Mouse (Mus musculus) kidney, embryonic 16.5 days (tissue): ENCODE data around the gene Acod1. TPM values are rescaled to one million over a fixed set of nuclear protein-coding genes. Genes with fewer than 3 reads are reported as not detected.

Experiments used
- ATAC-seq: fragments of 200-750 bp; cut with Nextera tagmentation; 2 replicates; pipeline ENCODE4 v1.8.0; 2017; ENCODE audit warnings: moderate TSS enrichment; ENCODE audit not compliant: low FRiP score, low TSS enrichment
- H3K27ac ChIP-seq: fragments of 300-500 bp; sonication (generic); 2 replicates; pipeline ENCODE4 v1.5.1; 2014; ENCODE audit warnings: low read length
- H3K27me3 ChIP-seq: fragments of 300-500 bp; sonication (generic); 2 replicates; pipeline ENCODE4 v1.6.1; 2014; ENCODE audit warnings: low read length, control low read depth, mixed read lengths; ENCODE audit not compliant: insufficient read depth
- H3K36me3 ChIP-seq: fragments of 300-500 bp; sonication (generic); 2 replicates; pipeline ENCODE4 v1.6.1; 2014; ENCODE audit warnings: low read length, control low read depth, mixed read lengths; ENCODE audit not compliant: insufficient read depth
- H3K4me1 ChIP-seq: fragments of 300-500 bp; sonication (generic); 2 replicates; pipeline ENCODE4 v1.6.1; 2014; ENCODE audit warnings: low read length, control low read depth, mixed read lengths; ENCODE audit not compliant: insufficient read depth
- H3K4me2 ChIP-seq: fragments of 300-500 bp; sonication (generic); replicated peaks from 2 replicates; pipeline ENCODE4 v1.6.1; 2014; ENCODE audit warnings: low read depth, low read length
- H3K4me3 ChIP-seq: fragments of 300-500 bp; sonication (generic); 2 replicates; pipeline ENCODE4 v1.5.1; 2014; ENCODE audit warnings: mild to moderate bottlenecking, low read length
- H3K9ac ChIP-seq: fragments of 300-500 bp; sonication (generic); replicated peaks from 2 replicates; pipeline ENCODE4 v1.6.1; 2014; ENCODE audit warnings: low read length
- H3K9me3 ChIP-seq: fragments of 300-500 bp; sonication (generic); 2 replicates; pipeline ENCODE4 v1.6.1; 2016; ENCODE audit warnings: low read length, control low read depth
- WGBS: fragments of 180-500 bp; shearing (Covaris S2); extraction: QIAGEN DNeasy Blood & Tissue Kit; methylation state at CpG from one replicate; pipeline ENCODE4 v1.1.7; 2014; 5-methylcytosine and 5-hydroxymethylcytosine counted together
- polyA plus RNA-seq: library from polyadenylated mRNA; unstranded; fragments of >200 nt; fragmentation: Nextera tagmentation; extraction: Ambion mirVana; gene quantifications from 2 replicates; pipeline ENCODE4 v1.2.1, GENCODE M21; 2015

Gene Acod1
- polyA plus RNA-seq, 1 experiment from 2014 or later = not detected

- peaks cover 24% of the 10 kb centered on the region for H3K4me1 ChIP-seq
- peak within 1 kb of the TSS; percentile 73 for H3K4me2 ChIP-seq
- peak within 1 kb of the TSS; percentile 81 for H3K4me3 ChIP-seq
- H3K27me3 ChIP-seq = no peaks in the 10 kb centered on the region
- peaks cover 5% of the 10 kb centered on the region; the same call in 1 of the 2 replicates for H3K36me3 ChIP-seq
- H3K9ac ChIP-seq = peak within 1 kb of the TSS; percentile 100
- WGBS = under 1% methylated on average over 79 of the region's 88 CpGs
- no peaks in the 10 kb centered on the region for H3K9me3 ChIP-seq
- peak within 1 kb of the TSS; percentile 99 for H3K27ac ChIP-seq
- ATAC-seq = peak; percentile 95
Observed at GRCm38 (mm10) chr14:103099238-103099933, 52.6 kb downstream of the Acod1 start, which contains the start of gene Fbxl3. Gene Fbxl3 (minus strand): TSS chr14:103099566.

- H3K27me3 ChIP-seq = no peaks in the 10 kb centered on the region
- WGBS = 81% methylated on average over 13 of the region's 13 CpGs
- ATAC-seq = no peak
- peaks cover 24% of the 10 kb centered on the region for H3K4me1 ChIP-seq
- no peak overlapping the region for H3K9ac ChIP-seq
- H3K9me3 ChIP-seq = no peaks in the 10 kb centered on the region
- no peak overlapping the region for H3K4me3 ChIP-seq
- no peak overlapping the region for H3K27ac ChIP-seq
- H3K4me2 ChIP-seq = peak overlapping the region; percentile 73
- H3K36me3 ChIP-seq = peaks cover under 1% of the 10 kb centered on the region; the same call in 1 of the 2 replicates
Observed at GRCm38 (mm10) chr14:103100296-103100695, 53.5 kb downstream of the Acod1 start.

- H3K36me3 ChIP-seq = no peaks in the 10 kb centered on the region
- no peak overlapping the region for H3K4me2 ChIP-seq
- H3K4me3 ChIP-seq = no peak overlapping the region
- H3K27ac ChIP-seq = 0 out of 2 replicates have a peak overlapping the region, but pooled peaks have one; percentile 34
- no peak for ATAC-seq
- H3K4me1 ChIP-seq = peaks cover 22% of the 10 kb centered on the region
- no peaks in the 10 kb centered on the region for H3K27me3 ChIP-seq
- H3K9ac ChIP-seq = no peak overlapping the region
- 62% methylated on average over 3 of the region's 3 CpGs for WGBS
- no peaks in the 10 kb centered on the region for H3K9me3 ChIP-seq
Observed at GRCm38 (mm10) chr14:103101171-103101570, 54.4 kb downstream of the Acod1 start.

- WGBS = 50% methylated on average over 6 of the region's 6 CpGs
- ATAC-seq = peak; percentile 29; the same call in 1 of the 2 replicates
- Histone ChIP-seq H3K36me3 (no peaks in the 10 kb centered on the region), H3K9ac (no peak overlapping the region), H3K4me1 (peaks cover 15% of the 10 kb centered on the region), H3K27ac (0 out of 2 replicates have a peak overlapping the region, but pooled peaks have one; percentile 11), H3K27me3 (no peaks in the 10 kb centered on the region), H3K4me2 (no peak overlapping the region), H3K4me3 (no peak overlapping the region), H3K9me3 (no peaks in the 10 kb centered on the region)
Observed at GRCm38 (mm10) chr14:103102246-103102645, 55.5 kb downstream of the Acod1 start.

- WGBS = 70% methylated on average over 10 of the region's 10 CpGs
- Histone ChIP-seq H3K36me3 (no peaks in the 10 kb centered on the region), H3K9me3 (no peaks in the 10 kb centered on the region), H3K27ac (peak overlapping the region; percentile 15; the same call in 1 of the 2 replicates), H3K27me3 (no peaks in the 10 kb centered on the region), H3K9ac (no peak overlapping the region), H3K4me1 (peaks cover 12% of the 10 kb centered on the region; the same call in 1 of the 2 replicates), H3K4me3 (no peak overlapping the region), H3K4me2 (no peak overlapping the region)
- ATAC-seq = no peak
Observed at GRCm38 (mm10) chr14:103102731-103103335, 56.1 kb downstream of the Acod1 start.

Other genes starting within 250 kb of the Acod1 start
- gene Kctd12, start 64.3 kb upstream of the Acod1 start, polyA plus RNA-seq = 8.9 and 9.0 TPM in 2 replicates
- gene Cln5, start 23.2 kb downstream of the Acod1 start, polyA plus RNA-seq = 36.7 and 38.1 TPM in 2 replicates
- 22.0 and 23.5 TPM in 2 replicates for gene Fbxl3, start 52.6 kb downstream of the Acod1 start, polyA plus RNA-seq